Mouse (Mus musculus) adrenal gland, adult 8-10 months (tissue): Measurements from ENCODE around the gene Pgam2. TPM values are rescaled to one million over a fixed set of nuclear protein-coding genes. Genes with fewer than 3 reads are reported as not detected.

Experiments used
- DNase-seq: peaks from one replicate; pipeline ENCODE4 v3.0.0; 2022
- total RNA-seq, 4 experiments: library from RNA; stranded (reverse); gene quantifications; 2 replicates each; pipeline ENCODE4 v1.2.4; 2022

Pgam2 gene
- total RNA-seq, 4 experiments from 2014 or later = not detected

DNA sequence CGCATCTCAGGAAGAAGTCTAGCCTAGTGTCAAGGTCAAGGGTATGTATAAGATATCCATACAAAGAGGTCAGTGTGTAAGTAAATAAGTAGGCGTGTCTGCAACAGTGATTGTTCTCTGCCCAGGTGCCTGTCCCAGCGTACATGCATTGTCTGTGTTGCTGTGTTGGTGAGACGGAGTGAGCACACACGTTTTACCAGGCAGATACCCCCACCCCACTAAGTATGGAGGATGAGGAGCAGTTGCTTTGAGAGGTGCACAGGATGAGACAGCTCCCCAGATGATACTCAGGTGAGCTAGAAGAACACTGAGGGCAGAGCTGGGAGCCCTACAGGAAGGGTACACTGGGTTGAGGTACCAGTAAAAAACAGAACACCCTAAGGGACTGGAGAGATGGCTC lies 641 bp upstream of the Pgam2 start:
- no peak for DNase-seq

DNA sequence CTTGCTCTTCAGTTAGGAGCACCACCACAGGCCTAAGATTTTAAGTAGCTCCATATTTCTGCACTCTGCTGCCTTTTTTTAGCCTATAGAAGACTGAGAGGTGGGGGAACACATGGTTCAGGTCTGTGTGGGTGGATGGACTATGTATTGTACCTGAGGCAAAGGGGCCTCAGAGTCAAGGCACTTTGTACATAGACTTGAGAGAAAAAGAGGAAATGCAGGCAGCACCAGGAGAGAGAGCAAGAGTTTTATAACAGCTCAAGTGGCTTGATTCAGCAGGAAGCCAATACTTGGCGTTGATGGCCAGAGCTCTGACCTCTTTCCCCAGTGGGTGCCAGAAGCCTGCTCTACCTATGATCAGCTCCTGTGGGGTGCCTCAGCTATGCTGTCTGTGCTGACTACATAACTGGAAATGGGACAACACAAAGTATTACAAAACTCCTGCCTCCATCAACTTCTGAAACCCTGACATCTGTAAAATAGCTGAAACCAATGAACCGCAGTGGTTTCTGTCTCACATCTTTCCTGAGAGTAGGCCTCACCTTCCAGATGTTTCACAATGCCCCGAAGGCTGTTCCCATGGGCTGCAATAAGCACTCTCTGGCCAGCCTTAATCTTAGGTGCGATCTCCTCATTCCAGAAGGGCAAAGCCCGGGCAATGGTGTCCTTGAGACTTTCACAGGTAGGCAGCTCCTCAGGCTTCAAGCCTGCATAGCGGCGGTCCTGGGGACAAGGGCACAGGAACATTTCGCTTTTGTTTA lies 896 bp downstream of the Pgam2 start:
- no peak for DNase-seq

DNA sequence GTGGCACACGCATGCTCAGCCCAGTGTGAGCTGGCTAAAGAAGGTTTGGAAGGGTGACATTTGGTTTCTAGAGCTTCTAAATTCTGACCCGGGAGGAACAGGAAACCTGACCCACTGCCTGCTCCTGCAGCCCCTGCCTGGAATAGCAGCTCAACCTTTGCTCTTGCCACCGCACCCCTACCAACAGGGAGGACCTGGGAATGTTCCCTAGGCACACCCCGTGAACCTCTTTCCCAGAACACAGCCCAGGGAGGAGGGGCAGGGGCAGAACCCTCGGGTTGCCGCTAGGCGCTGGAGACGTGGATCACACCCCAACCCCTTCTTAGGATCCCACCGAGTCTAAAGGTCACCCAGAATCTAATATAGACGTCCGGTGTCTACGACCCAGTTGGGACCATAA lies 1.5 kb downstream of the Pgam2 start:
- no peak for DNase-seq

DNA sequence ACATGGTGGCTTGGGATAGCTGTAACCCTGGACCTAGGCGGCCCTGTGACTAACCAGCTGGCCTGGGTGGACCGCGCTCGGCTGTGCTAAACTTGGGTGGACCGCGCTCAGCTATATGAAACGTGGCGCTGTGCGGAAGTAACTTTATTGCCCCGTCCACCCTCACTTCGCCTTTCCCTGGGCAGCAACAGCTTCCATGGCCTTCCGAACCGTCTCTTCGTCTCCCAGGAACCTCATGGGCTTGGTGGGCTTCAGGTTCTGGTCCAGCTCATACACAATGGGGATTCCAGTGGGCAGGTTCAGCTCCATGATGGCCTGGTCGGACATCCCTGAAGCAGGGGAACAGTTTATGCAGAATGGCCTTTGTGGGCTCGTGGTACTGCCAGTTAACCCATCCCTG lies 2.0 kb downstream of the Pgam2 start:
- DNase-seq = no peak

DNA sequence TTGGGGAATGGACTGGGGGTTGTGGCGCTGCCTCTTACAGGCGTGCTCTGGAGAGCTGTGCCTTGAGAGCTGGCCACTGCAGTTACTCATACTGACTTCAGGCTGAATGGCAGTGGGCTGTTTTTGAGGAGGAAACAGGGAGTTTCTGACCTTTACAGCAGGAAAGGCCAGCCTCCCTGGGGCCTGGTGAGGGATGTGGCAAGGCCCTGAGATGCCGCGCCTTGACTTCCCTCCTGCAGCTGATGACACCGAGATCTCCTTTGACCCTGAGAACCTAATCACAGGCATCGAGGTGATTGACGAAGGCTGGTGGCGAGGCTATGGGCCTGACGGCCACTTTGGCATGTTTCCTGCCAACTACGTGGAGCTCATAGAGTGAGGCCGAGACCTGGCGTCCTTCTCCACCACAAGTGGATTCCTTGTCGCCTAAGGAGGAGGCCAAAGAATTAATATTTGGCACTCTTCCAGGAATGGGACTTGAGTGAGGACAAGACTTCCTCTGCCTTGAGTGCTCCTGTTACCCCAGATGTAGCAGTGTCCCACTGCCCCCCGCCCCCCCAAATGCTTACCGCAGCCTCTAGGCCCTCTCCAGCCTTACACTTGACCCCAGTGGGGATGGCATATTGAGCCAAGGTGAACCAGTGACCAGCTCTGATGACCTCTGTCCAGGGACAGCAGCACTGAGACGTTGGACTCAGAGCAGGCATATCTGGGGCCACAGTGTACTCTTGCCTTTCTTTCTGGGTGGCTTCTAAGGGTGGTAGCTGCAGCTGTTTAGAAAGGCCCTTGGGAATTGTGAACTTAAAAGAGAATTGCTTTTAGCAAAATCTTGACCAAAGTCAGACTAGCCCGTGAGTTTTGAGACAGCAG lies 3.7 kb downstream of the Pgam2 start:
- no peak for DNase-seq

DNA sequence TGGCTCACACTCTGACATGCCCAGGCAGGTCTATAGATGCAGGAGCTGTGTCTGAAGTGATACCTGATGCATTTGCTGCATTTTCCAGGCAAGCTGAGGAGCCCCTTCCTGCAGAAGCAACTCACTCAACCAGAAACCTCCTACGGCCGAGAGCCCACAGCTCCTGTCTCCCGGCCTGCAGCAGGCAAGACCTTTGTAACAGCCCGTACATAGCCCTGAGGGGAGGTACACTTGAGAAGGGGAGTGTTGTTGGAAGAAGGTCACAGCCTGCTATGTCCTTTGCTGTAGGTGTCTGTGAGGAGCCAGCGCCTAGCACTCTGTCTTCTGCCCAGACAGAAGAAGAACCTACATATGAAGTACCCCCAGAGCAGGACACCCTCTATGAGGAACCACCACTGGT lies 5.6 kb downstream of the Pgam2 start:
- no peak for DNase-seq

DNA sequence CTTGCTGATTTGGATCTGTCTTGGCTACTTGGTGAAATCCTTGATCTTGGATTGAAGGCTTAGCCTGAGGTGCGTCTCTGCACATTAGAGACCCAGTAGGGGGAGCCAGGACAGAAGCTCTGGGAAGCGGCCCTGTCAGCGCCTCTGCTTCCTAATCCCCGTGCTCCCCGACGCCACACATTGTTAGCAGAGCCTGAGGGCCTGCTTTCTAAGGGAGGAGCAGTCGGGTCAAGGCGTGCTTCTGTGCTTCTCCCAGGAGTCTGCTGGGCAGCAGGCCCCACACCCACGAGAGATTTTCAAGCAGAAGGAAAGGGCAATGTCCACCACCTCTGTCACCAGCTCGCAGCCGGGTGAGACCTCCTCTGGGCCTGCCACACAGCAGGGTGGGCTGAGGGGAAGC lies 6.2 kb downstream of the Pgam2 start:
- DNase-seq = no peak

DNA sequence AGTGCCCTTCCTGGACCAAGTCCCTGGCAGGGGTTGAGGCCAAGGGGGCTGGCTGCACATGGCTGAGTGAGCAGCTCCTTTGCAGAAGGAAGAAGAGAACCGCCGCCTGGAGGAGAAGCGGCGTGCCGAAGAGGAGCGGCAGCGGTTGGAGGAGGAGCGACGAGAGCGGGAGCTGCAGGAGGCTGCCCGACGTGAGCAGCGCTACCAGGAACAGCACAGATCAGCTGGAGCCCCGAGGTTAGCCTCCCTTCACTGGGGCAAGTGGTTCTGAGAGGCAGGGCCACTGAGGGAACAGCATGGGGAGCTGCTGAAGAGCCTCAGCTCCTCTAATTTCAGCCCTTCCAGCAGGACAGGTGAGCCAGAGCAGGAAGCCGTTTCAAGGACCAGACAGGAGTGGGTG lies 6.6 kb downstream of the Pgam2 start:
- no peak for DNase-seq

DNA sequence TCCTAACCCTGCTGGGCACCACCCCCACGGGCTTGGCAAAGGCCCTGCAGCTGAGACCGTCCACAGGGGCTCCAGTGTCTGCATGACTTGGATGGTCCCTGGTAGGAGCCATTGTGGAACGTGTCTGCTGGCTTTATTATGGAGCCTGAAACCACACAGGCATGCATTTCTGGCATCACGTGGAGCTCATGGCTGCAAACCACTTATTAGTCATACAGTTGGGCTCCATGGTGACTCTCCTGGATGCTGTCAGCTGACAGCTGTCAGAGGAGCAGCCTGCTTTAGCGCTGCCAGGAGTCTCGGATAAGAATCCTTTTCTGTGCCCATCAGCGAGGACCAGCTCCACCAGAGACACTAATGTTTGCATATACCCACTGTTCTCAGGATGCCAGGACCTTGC lies 7.8 kb downstream of the Pgam2 start:
- no peak for DNase-seq

DNA sequence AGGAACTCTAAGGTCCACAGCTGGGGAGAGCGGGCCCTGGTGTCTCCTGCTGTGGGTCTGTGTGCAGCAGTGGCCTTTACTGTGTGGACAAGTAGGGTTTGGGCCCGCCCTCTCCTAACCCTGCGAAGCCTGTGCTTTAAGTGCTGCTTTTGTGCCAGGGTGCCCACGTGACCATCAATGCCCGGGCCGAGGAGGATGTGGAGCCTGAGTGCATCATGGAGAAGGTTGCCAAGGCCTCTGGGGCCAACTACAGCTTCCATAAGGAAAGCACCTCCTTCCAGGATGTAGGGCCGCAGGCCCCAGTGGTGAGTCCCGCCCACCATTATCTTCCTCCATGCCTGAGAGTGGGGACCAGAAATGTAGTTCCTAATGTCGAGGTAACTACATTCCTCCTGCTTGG lies 8.2 kb downstream of the Pgam2 start:
- no peak for DNase-seq

DNA sequence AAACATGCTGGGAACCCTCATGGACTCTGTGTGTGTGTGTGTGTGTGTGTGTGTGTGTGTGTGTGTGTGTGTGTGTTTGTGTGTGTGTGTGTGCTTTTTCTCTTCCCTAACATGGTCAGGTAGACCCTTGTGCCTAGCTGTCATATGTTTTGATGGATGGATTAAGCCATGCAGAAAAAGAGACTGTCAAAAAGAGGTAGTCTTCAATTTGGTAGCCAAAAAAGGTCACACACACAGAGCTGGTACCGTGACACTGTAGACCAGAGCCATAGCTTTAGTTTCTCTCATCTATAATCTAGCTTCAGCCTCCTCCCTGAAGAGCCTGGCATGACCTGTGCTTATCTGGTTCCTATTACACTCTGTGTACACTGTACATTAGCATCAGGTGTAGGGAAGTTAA lies 13.1 kb downstream of the Pgam2 start:
- no peak for DNase-seq

DNA sequence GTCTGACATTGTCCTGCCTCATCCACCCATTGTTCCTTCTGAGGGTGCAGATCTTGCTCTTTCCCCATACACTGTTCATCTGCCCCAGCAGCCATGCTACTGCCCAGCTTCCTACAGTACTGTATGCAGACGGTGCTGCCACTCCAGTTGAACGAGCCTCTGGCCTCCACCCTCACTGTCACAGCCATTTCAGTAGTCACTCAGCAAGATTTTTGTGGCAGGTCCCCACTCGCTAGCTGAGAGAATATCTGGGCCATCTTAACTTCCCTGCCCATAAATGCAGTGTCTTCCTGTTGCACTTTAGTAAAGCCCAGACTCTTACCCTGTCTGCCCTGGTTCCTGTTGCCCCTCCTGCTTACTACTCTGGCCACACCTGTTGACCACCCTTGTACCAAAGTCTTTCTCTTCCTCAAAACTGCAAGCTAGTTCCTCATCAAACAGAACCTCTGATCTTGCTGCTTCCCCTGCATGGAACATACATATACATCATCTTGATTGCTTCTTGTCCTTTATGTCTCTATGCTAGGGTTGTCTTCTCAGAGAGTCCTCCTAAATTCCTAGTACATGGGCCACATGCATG lies 13.7 kb downstream of the Pgam2 start:
- DNase-seq = no peak

DNA sequence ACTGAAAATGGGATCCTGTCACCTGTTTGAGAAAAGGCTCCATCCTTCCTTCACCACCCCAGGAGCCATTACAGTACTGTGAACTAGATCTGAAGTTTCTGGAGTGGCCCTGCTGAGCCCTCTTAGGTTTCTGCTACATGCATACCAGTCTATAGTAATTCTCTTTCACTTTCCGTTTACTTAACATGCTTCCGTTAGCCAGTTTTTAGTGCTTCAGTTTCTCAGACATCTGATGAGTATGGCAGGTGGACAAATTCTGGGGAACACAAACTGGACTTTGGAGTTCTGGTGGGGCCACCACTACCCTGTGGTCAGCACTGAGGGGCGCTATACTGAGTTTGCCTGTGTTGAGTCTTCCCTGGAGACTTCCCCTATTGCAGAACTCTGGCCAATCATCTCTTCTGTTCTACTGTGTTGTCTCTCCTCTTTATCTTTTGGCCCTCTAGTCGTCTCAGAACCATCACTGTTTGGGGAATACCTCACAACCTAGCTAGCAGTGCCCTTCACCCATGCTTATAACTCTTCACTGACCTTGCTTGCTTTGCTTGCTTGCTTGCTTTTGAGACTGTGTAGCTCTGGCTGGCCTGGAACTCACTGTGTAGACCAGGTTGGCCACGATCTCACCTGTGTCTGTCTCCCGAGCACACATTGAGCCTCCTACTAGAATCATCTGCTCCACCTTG lies 14.3 kb downstream of the Pgam2 start:
- DNase-seq = no peak

DNA sequence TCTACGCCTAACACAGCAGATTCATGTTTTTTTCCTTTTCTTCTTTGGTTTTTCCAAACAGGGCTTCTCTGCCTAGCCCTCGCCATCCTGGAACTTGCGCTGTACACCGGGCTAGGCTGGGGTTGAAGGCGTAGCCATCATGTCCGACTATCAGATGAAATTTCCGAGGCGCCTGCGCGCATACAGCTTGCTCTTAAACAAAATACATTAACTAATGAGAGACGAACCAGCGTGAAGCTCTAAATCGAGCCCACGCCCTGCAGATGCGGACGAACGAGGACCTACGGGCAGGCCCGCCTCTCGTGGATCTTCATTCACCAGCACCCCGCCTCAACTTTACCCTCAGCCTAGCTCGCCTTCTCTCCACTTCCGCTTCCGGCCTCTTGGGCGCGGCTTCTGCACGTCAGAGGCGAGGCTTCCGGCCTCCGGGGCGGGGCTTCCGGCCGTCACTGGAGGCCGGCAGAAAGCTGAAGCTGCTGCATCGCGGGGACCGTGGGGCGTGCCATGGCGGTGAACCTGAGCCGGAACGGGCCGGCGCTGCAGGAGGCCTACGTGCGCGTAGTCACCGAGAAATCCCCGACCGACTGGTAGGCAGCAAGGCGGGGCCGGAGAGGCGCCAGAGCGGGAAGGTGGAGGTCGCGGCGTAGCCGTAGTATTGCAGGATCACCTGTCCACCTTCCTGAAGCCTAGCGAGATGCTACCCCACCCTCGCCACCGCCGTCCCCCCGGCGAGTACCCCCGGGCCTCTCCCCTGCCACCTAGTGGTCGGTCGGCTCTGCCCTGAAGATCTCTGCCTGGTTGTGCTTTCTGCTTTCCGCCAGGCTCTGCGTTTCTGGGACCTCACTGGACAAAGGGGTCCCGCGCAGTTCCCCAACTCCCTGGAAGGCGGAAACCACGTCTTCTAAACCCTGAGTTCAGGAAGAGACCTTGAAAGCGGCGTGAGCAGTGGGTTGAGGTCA lies 15.2 kb downstream of the Pgam2 start, which contains the start of gene Dbnl:
Gene Dbnl, plus strand, starts transcription at position 433 of the 959 bp plus-strand sequence.
- peak; percentile 93 for DNase-seq

DNA sequence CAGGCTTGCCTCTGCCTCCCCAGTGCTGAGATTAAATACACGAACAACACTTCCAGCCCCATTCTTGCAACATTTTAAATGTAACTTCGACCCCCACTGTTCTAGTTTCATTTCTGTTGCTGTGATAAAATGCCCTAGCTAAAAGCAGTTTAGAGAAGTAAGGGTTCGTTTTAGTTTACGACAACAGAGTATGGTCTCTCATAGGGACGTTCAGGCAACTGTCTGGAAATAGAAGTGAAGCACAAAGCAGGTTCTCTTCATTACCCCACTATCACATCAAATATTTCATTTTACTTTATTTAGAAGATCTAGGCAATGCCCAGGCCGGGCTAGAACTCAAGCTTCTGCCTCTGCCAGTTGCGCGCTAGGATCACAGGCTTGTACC lies 15.9 kb downstream of the Pgam2 start:
- no peak for DNase-seq

DNA sequence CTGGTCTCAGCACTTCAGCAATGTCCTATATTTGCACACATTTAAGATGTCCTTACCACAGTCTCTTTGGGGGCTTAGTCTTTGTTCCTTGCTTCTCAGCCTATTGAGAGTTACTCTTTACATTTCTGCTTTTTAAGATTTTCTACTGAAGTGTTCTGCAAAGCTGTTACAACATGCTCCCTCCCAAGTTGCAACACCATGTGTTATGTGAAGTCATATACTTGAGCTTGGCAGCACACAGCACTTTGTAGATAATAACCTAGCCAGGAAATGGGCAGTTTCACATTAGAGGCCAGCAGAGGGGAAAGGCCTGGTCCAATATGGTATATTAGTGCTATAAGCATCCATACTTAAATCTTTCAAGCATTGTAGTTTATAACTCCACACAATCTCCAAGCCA lies 17.8 kb downstream of the Pgam2 start:
- DNase-seq = no peak

DNA sequence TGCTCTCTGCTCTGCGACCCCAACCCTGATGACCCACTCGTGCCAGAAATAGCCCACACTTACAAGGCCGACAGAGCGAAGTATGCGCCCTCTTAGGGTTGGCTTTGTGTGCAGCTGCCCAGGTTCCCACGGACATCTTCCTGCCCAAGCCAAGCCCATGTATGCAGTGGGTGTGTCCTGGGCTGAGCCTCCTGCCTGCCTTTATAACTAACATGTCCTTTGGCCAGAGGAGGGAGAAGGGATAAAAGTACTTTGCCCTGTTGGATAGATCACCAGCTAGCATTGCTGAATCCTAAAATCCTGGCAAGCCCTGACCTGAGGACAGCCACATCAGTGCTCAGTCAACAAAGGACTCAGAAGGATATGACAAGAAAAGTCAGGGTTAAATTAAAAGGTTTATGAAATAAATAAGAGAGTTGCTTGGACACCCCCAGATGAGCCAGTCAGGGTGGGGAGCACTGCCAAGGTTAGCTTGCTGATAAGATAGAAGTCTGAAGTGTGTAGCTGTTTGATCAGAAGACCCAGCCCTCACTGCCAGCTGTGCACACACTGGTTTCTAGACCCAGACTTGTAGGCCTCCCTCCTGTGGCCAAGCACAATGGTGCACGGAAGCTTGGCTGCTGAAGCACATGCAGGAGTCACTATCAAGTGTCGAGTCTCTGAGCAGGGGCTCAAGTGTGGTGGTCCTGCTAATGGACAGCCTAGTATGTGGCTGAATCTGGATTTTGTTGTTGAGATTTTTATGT lies 21.2 kb downstream of the Pgam2 start:
- no peak for DNase-seq

DNA sequence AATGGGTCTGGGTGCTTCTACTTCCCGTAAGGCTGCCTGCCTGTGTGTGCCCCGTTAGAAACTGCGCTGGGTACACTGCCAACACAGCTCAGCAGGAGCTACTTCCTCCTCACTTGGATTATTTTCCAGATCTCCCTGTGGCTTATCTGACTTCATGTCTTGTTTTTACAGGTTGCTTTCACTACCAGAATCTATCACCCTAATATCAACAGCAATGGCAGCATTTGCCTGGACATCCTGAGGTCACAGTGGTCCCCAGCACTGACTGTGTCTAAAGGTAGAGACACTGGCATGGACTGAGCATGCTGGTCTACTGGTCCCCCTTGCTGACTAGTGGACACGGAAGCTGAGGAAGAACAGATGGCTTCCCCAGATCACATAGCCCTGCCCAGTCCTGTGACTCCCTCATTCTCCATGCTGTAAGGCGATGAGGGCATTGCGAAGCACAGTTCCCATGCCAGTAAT lies 23.5 kb downstream of the Pgam2 start:
- DNase-seq = no peak

DNA sequence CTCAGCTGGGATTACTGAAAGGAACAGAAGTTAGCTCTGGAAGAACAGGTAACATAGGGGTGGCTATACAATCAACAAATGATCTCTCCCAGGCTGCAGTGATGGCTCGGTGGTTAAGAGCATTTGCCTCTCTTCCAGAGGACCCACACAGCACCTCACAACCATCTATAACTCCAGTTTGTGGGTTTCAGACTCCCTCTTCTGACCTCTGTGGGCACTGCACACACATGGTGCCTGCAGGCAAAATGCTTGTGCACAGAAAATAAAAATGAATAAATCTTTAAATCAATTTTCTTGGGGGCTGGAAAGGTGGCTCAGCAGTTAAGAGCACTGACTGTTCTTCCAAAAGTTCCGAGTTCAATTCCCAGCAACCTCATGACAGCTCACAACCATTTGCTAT lies 25.1 kb downstream of the Pgam2 start:
- DNase-seq = no peak

DNA sequence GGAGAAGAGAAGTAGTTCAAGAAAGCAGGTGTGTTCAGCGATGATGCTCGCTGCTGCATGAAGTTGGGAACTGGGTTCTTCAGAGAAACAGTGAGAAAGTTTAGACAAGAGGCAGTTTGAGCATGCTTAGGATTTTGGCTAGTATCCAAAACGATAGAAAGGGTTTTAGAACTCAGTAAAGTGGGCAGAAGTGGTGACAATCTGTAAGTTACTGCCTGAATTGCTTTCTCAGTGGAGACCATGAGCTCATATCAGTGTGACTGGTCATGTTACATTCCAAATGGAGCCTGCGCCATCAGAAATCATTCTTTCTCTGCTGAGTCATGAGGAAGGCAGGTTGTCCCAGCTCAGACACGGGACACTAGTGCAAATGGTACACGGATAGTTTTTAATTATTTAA lies 37.5 kb downstream of the Pgam2 start:
- no peak for DNase-seq

DNA sequence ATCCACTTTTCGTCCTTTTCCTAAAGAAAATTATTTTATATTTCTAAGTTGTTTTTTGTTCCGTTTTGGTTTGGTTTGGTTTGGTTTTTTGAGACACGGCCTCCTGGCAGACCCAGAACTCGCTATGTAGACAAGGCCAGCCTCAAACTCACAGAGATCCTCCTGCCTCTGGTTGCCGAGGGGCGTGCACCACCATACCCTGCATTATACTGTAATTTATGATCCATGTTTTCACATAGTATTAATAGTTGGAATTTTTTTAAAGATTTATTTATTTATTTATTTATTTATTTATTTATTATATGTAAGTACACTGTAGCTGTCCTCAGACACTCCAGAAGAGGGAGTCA lies 40.9 kb downstream of the Pgam2 start:
- DNase-seq = no peak
